Mouse (Mus musculus): ENCODE measurements around the gene Disp1. TPM values are rescaled to one million over a fixed set of nuclear protein-coding genes. Genes with fewer than 3 reads are reported as not detected.

Gene Disp1
- 6.8 and 8.2 TPM in 2 replicates for polyA plus RNA-seq (2015; fragmentation: Nextera tagmentation; extraction: Ambion mirVana)

- no peaks in the 10 kb centered on the region for H3K9me3 ChIP-seq (replicated peaks)
- ATAC-seq: peak; percentile 94
- no peaks in the 10 kb centered on the region for H3K27me3 ChIP-seq
- H3K27ac ChIP-seq: no peak within 1 kb of the TSS
- no peaks in the 10 kb centered on the region for H3K36me3 ChIP-seq (ENCODE audit: poor library complexity, severe bottlenecking)
- WGBS: 4% methylated on average over 51 of the region's 56 CpGs
- peak within 1 kb of the TSS; percentile 85 for H3K4me2 ChIP-seq
- peaks cover 18% of the 10 kb centered on the region; the same call in 1 of the 2 replicates for H3K4me1 ChIP-seq
- peak within 1 kb of the TSS; percentile 92 for H3K9ac ChIP-seq
- peak within 1 kb of the TSS; percentile 77 for H3K4me3 ChIP-seq
These were observed at the start of gene Disp1 for GRCm38 (mm10) chr1:183220796-183221718. Disp1 (minus strand) TSS chr1:183221522.

- Histone ChIP-seq H3K4me1 (no peaks in the 10 kb centered on the region), H3K36me3 (ENCODE audit: poor library complexity, severe bottlenecking) (no peaks in the 10 kb centered on the region), H3K9me3 (replicated peaks) (no peaks in the 10 kb centered on the region), H3K4me2 (no peak overlapping the region), H3K27ac (no peak overlapping the region), H3K27me3 (no peaks in the 10 kb centered on the region), H3K4me3 (no peak overlapping the region), H3K9ac (no peak overlapping the region)
- WGBS: 73% methylated on average over 6 of the region's 6 CpGs
- ATAC-seq: no peak
These were observed 46.3 kb upstream of the Disp1 start for GRCm38 (mm10) chr1:183267666-183268065.

- Histone ChIP-seq H3K4me1 (no peaks in the 10 kb centered on the region), H3K27me3 (no peaks in the 10 kb centered on the region), H3K4me2 (no peak overlapping the region), H3K9ac (no peak overlapping the region), H3K27ac (no peak overlapping the region), H3K9me3 (replicated peaks) (no peaks in the 10 kb centered on the region), H3K36me3 (ENCODE audit: poor library complexity, severe bottlenecking) (no peaks in the 10 kb centered on the region), H3K4me3 (no peak overlapping the region)
- 71% methylated on average over 14 of the region's 14 CpGs for WGBS
- no peak for ATAC-seq
These were observed 44.7 kb upstream of the Disp1 start for GRCm38 (mm10) chr1:183265921-183266467.

GRCm38 (mm10) chr1:183264145-183265008 lies 43.1 kb upstream of the Disp1 start:
- no peak overlapping the region for H3K4me2 ChIP-seq
- H3K4me1 ChIP-seq: no peaks in the 10 kb centered on the region
- H3K27me3 ChIP-seq: no peaks in the 10 kb centered on the region
- H3K9me3 ChIP-seq (replicated peaks): no peaks in the 10 kb centered on the region
- no peak overlapping the region for H3K27ac ChIP-seq
- no peak for ATAC-seq
- WGBS: 73% methylated on average over 13 of the region's 13 CpGs
- no peak overlapping the region for H3K9ac ChIP-seq
- H3K4me3 ChIP-seq: no peak overlapping the region
- H3K36me3 ChIP-seq (ENCODE audit: poor library complexity, severe bottlenecking): no peaks in the 10 kb centered on the region

- H3K9ac ChIP-seq: no peak overlapping the region
- H3K27ac ChIP-seq: 0 out of 2 replicates have a peak overlapping the region, but pooled peaks have one; percentile 1
- 53% methylated on average over 10 of the region's 10 CpGs for WGBS
- no peaks in the 10 kb centered on the region for H3K27me3 ChIP-seq
- H3K36me3 ChIP-seq (ENCODE audit: poor library complexity, severe bottlenecking): no peaks in the 10 kb centered on the region
- no peak overlapping the region for H3K4me3 ChIP-seq
- ATAC-seq: no peak
- H3K4me2 ChIP-seq: no peak overlapping the region
- H3K4me1 ChIP-seq: peaks cover 3% of the 10 kb centered on the region; the same call in 1 of the 2 replicates
- H3K9me3 ChIP-seq (replicated peaks): no peaks in the 10 kb centered on the region
These were observed 31.3 kb upstream of the Disp1 start for GRCm38 (mm10) chr1:183252574-183252973.

- Histone ChIP-seq H3K4me2 (no peak overlapping the region), H3K27ac (no peak overlapping the region), H3K36me3 (ENCODE audit: poor library complexity, severe bottlenecking) (no peaks in the 10 kb centered on the region), H3K27me3 (no peaks in the 10 kb centered on the region), H3K9ac (no peak overlapping the region), H3K9me3 (replicated peaks) (no peaks in the 10 kb centered on the region), H3K4me3 (no peak overlapping the region), H3K4me1 (peaks cover 7% of the 10 kb centered on the region; the same call in 1 of the 2 replicates)
- no peak for ATAC-seq
- 70% methylated on average over 2 of the region's 2 CpGs for WGBS
These were observed 30.5 kb upstream of the Disp1 start for GRCm38 (mm10) chr1:183251818-183252217.

- Histone ChIP-seq H3K36me3 (ENCODE audit: poor library complexity, severe bottlenecking) (no peaks in the 10 kb centered on the region), H3K27me3 (no peaks in the 10 kb centered on the region), H3K4me3 (no peak overlapping the region), H3K4me2 (no peak overlapping the region), H3K9me3 (replicated peaks) (no peaks in the 10 kb centered on the region), H3K4me1 (peaks cover 7% of the 10 kb centered on the region; the same call in 1 of the 2 replicates), H3K9ac (no peak overlapping the region), H3K27ac (no peak overlapping the region)
- ATAC-seq: no peak
- WGBS: 75% methylated on average over 4 of the region's 4 CpGs
These were observed 29.3 kb upstream of the Disp1 start for GRCm38 (mm10) chr1:183250612-183251011.

GRCm38 (mm10) chr1:183248144-183248543 lies 26.8 kb upstream of the Disp1 start:
- no peaks in the 10 kb centered on the region for H3K36me3 ChIP-seq (ENCODE audit: poor library complexity, severe bottlenecking)
- peaks cover 7% of the 10 kb centered on the region; the same call in 1 of the 2 replicates for H3K4me1 ChIP-seq
- no peak overlapping the region for H3K4me2 ChIP-seq
- H3K4me3 ChIP-seq: no peak overlapping the region
- 47% methylated on average over 1 of the region's 1 CpGs for WGBS
- H3K27me3 ChIP-seq: no peaks in the 10 kb centered on the region
- no peak overlapping the region for H3K27ac ChIP-seq
- no peak for ATAC-seq
- no peak overlapping the region for H3K9ac ChIP-seq
- H3K9me3 ChIP-seq (replicated peaks): no peaks in the 10 kb centered on the region

GRCm38 (mm10) chr1:183243293-183243692 lies 22.0 kb upstream of the Disp1 start:
- no peak overlapping the region for H3K4me3 ChIP-seq
- 70% methylated on average over 7 of the region's 7 CpGs for WGBS
- no peak for ATAC-seq

GRCm38 (mm10) chr1:183237901-183238300 lies 16.6 kb upstream of the Disp1 start:
- Histone ChIP-seq H3K27me3 (peaks cover 5% of the 10 kb centered on the region; the same call in 1 of the 2 replicates), H3K4me3 (no peak overlapping the region), H3K4me1 (no peaks in the 10 kb centered on the region), H3K9ac (no peak overlapping the region), H3K9me3 (replicated peaks) (no peaks in the 10 kb centered on the region), H3K27ac (no peak overlapping the region), H3K4me2 (no peak overlapping the region), H3K36me3 (ENCODE audit: poor library complexity, severe bottlenecking) (no peaks in the 10 kb centered on the region)
- 29% methylated on average over 2 of the region's 2 CpGs for WGBS
- ATAC-seq: no peak

More at GRCm38 (mm10) chr1:183243293-183243692, 22.0 kb upstream of the Disp1 start:
- H3K9me3 ChIP-seq (replicated peaks): no peaks in the 10 kb centered on the region
- H3K9ac ChIP-seq: no peak overlapping the region
- no peak overlapping the region for H3K27ac ChIP-seq
- H3K36me3 ChIP-seq (ENCODE audit: poor library complexity, severe bottlenecking): no peaks in the 10 kb centered on the region
- peaks cover 5% of the 10 kb centered on the region; the same call in 1 of the 2 replicates for H3K27me3 ChIP-seq
- H3K4me2 ChIP-seq: no peak overlapping the region
- 0 out of 2 replicates have a peak, but pooled peaks cover 4% of the 10 kb centered on the region for H3K4me1 ChIP-seq

- Histone ChIP-seq H3K4me1 (no peaks in the 10 kb centered on the region), H3K27ac (no peak overlapping the region), H3K9me3 (replicated peaks) (no peaks in the 10 kb centered on the region), H3K9ac (no peak overlapping the region), H3K4me2 (no peak overlapping the region), H3K4me3 (no peak overlapping the region), H3K36me3 (ENCODE audit: poor library complexity, severe bottlenecking) (no peaks in the 10 kb centered on the region), H3K27me3 (peaks cover 5% of the 10 kb centered on the region; the same call in 1 of the 2 replicates)
- no peak for ATAC-seq
- WGBS: 93% methylated on average over 5 of the region's 5 CpGs
These were observed 15.1 kb upstream of the Disp1 start for GRCm38 (mm10) chr1:183236460-183236859.

All from forebrain, embryonic 13.5 days (tissue).